Mouse (Mus musculus): ENCODE results near the gene Tmem104.

Tmem104 gene

GRCm38 (mm10) chr11:115200520-115200919 lies 13.2 kb downstream of the Tmem104 start:
- DNase-seq (ENCODE audit: low spot score in 2 of 2), result no peak

- DNase-seq (ENCODE audit: low spot score in 2 of 2), result peak; percentile 54 to 65
Observed at GRCm38 (mm10) chr11:115202316-115202715, 15.0 kb downstream of the Tmem104 start.

- DNase-seq (ENCODE audit: low spot score in 2 of 2), result no peak
Observed at GRCm38 (mm10) chr11:115202756-115203155, 15.5 kb downstream of the Tmem104 start.

GRCm38 (mm10) chr11:115208126-115208525 lies 20.8 kb downstream of the Tmem104 start:
- no peak for DNase-seq (ENCODE audit: low spot score in 2 of 2)

GRCm38 (mm10) chr11:115208776-115209732 lies 21.8 kb downstream of the Tmem104 start:
- peak in 1 of 2 experiments; percentile 37 for DNase-seq (ENCODE audit: low spot score in 2 of 2)

GRCm38 (mm10) chr11:115209958-115210357 lies 22.7 kb downstream of the Tmem104 start:
- no peak for DNase-seq (ENCODE audit: low spot score in 2 of 2)

- no peak for DNase-seq (ENCODE audit: low spot score in 2 of 2)
Observed at GRCm38 (mm10) chr11:115212116-115212515, 24.8 kb downstream of the Tmem104 start.

- no peak for DNase-seq (ENCODE audit: low spot score in 2 of 2)
Observed at GRCm38 (mm10) chr11:115215123-115215522, 27.8 kb downstream of the Tmem104 start.

GRCm38 (mm10) chr11:115217439-115218410 lies 30.4 kb downstream of the Tmem104 start:
- DNase-seq (ENCODE audit: low spot score in 2 of 2), result no peak

GRCm38 (mm10) chr11:115219263-115219662 lies 32.0 kb downstream of the Tmem104 start:
- no peak for DNase-seq (ENCODE audit: low spot score in 2 of 2)

- DNase-seq (ENCODE audit: low spot score in 2 of 2), result no peak
Observed at GRCm38 (mm10) chr11:115219685-115220084, 32.4 kb downstream of the Tmem104 start.

GRCm38 (mm10) chr11:115222077-115222476 lies 34.8 kb downstream of the Tmem104 start:
- no peak for DNase-seq (ENCODE audit: low spot score in 2 of 2)

- DNase-seq (ENCODE audit: low spot score in 2 of 2), result no peak
Observed at GRCm38 (mm10) chr11:115222570-115222969, 35.3 kb downstream of the Tmem104 start.

GRCm38 (mm10) chr11:115223451-115223850 lies 36.2 kb downstream of the Tmem104 start:
- DNase-seq (ENCODE audit: low spot score in 2 of 2), result no peak

GRCm38 (mm10) chr11:115223877-115224276 lies 36.6 kb downstream of the Tmem104 start:
- no peak for DNase-seq (ENCODE audit: low spot score in 2 of 2)

- DNase-seq (ENCODE audit: low spot score in 2 of 2), result no peak
Observed at GRCm38 (mm10) chr11:115224889-115225288, 37.6 kb downstream of the Tmem104 start.

GRCm38 (mm10) chr11:115225301-115225700 lies 38.0 kb downstream of the Tmem104 start:
- no peak for DNase-seq (ENCODE audit: low spot score in 2 of 2)

- peak in 1 of 2 experiments; percentile 14 for DNase-seq (ENCODE audit: low spot score in 2 of 2)
Observed at GRCm38 (mm10) chr11:115226811-115227491, 39.7 kb downstream of the Tmem104 start.

GRCm38 (mm10) chr11:115227640-115228039 lies 40.4 kb downstream of the Tmem104 start:
- no peak for DNase-seq (ENCODE audit: low spot score in 2 of 2)

GRCm38 (mm10) chr11:115228430-115228829 lies 41.1 kb downstream of the Tmem104 start:
- DNase-seq (ENCODE audit: low spot score in 2 of 2), result no peak

Data from spleen, postnatal 36 days (tissue).